Mouse (Mus musculus): ENCODE measurements around the gene Acsm5. TPM values are rescaled to one million over a fixed set of nuclear protein-coding genes. Genes with fewer than 3 reads are reported as not detected.

Gene Acsm5
- polyA plus RNA-seq, 1 experiment from 2014 or later: not detected

DNA sequence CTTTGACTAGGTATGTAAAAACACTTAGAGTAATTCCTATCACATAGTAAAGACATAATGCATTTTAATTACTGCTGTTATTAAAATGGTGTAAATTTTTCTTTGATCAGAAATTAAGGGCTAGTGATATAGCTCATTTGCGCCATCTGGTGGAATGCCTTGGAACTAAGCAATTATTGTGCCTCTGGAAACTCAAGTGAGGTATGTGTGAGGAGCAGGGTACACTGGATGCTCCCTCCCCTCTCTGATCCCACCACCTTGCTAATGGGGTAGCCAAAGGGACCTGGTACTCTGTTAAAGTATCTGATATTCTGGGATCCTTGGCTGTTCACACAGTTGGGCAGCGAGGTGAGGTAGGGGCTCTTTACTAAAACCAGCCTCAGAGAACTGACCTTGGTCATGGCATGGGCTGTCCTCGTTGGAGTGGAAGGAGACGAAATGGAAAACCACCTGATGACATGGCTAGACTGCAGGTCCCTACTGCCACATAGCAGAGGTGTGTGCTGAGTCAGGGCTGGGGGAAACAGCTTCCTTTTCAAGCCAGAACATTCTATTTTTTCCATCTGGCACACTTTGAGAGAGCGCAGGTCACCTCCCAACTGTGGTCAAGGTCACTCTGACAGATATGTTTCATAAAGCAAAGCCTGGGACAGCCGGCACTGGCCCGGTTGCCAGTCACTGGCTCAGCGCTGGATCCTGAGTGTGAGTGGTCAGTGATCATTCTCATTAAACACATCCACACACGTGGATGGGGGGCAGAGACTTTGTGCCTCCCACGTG, 3.6 kb upstream of the Acsm5 start:
- Histone ChIP-seq H3K4me2 (no peak overlapping the region), H3K27me3 (ENCODE audit: control insufficient read depth, insufficient read depth, low read length) (no peaks in the 10 kb centered on the region), H3K27ac (ENCODE audit: low read depth, low read length) (no peak overlapping the region), H3K4me1 (ENCODE audit: control insufficient read depth, insufficient read depth, low read length) (no peaks in the 10 kb centered on the region), H3K9me3 (replicated peaks; ENCODE audit: control insufficient read depth, low read length) (no peaks in the 10 kb centered on the region), H3K9ac (ENCODE audit: low read depth, low read length) (no peak overlapping the region), H3K4me3 (ENCODE audit: low read depth, low read length) (no peak overlapping the region), H3K36me3 (ENCODE audit: control insufficient read depth, insufficient read depth, low read length) (no peaks in the 10 kb centered on the region)
- no peak for ATAC-seq (replicated peaks; ENCODE audit: insufficient number of reproducible peaks, low FRiP score, low TSS enrichment)
- 53% methylated on average over 10 of the region's 10 CpGs for WGBS (ENCODE audit: insufficient replicate concordance)

DNA sequence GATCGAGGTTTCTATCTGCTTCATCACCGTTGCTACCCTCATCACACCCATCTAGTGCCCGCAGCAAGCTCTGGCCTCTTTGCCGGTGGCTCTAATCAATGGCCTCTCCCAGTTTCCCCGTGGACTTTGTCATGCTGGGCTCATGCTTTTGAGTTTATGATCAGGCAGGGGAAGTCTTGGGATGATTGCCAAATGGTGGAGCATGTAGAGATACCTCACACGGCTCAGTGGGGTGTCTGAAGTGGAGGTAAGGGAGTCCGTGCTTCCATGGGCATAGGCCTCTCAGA, 3.0 kb upstream of the Acsm5 start:
- no peaks in the 10 kb centered on the region for H3K4me1 ChIP-seq (ENCODE audit: control insufficient read depth, insufficient read depth, low read length)
- no peaks in the 10 kb centered on the region for H3K36me3 ChIP-seq (ENCODE audit: control insufficient read depth, insufficient read depth, low read length)
- no peak for ATAC-seq (replicated peaks; ENCODE audit: insufficient number of reproducible peaks, low FRiP score, low TSS enrichment)
- H3K9me3 ChIP-seq (replicated peaks; ENCODE audit: control insufficient read depth, low read length): no peaks in the 10 kb centered on the region
- H3K27me3 ChIP-seq (ENCODE audit: control insufficient read depth, insufficient read depth, low read length): no peaks in the 10 kb centered on the region
- no peak overlapping the region for H3K9ac ChIP-seq (ENCODE audit: low read depth, low read length)
- H3K27ac ChIP-seq (ENCODE audit: low read depth, low read length): no peak overlapping the region
- H3K4me3 ChIP-seq (ENCODE audit: low read depth, low read length): no peak overlapping the region
- WGBS (ENCODE audit: insufficient replicate concordance): 72% methylated on average over 7 of the region's 7 CpGs
- no peak overlapping the region for H3K4me2 ChIP-seq

DNA sequence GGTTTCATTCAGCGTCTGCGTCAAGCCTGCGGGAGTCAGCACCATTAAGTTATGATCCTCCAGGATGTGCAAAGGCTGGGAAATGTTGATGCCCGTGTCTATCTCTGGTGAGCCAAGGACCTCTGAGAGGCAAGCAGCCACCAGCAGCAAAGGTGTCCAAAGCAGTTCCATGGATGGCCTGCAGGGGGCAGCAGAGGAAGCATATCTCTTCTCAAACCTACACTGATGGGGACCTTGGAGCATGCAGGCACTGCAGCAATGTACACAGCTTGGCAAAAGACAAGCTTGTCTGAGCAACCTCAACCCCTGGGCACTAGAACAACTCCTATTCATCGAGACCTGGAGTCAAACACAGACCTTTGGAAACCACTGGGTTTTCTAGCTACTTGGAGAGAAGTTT, 391 bp downstream of the Acsm5 start:
- H3K9ac ChIP-seq (ENCODE audit: low read depth, low read length): no peak overlapping the region
- H3K9me3 ChIP-seq (replicated peaks; ENCODE audit: control insufficient read depth, low read length): no peaks in the 10 kb centered on the region
- H3K4me3 ChIP-seq (ENCODE audit: low read depth, low read length): no peak overlapping the region
- no peak overlapping the region for H3K27ac ChIP-seq (ENCODE audit: low read depth, low read length)
- no peaks in the 10 kb centered on the region for H3K36me3 ChIP-seq (ENCODE audit: control insufficient read depth, insufficient read depth, low read length)
- ATAC-seq (replicated peaks; ENCODE audit: insufficient number of reproducible peaks, low FRiP score, low TSS enrichment): no peak
- WGBS (ENCODE audit: insufficient replicate concordance): 39% methylated on average over 5 of the region's 5 CpGs
- H3K27me3 ChIP-seq (ENCODE audit: control insufficient read depth, insufficient read depth, low read length): no peaks in the 10 kb centered on the region
- no peaks in the 10 kb centered on the region for H3K4me1 ChIP-seq (ENCODE audit: control insufficient read depth, insufficient read depth, low read length)
- H3K4me2 ChIP-seq: no peak overlapping the region

DNA sequence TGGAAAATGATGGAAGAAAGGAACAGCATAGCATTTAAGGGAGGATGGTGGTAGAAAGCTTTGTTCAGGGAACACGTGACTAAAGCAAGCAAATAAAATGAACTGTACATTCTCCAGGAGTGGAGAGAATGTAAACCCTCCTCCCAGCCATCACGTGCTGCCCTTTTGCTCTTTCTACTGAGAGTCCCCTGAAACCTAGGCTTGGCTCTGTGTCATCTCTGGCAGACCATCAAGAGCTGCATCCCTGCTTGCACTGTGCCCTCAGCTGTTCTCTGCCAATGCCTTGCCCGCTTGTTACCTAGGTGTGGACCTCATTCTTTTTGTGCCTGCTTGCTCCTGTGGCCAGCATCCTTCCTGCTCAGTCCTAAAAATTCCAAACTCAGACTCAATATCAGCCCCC, 2.6 kb downstream of the Acsm5 start:
- WGBS (ENCODE audit: insufficient replicate concordance): 76% methylated on average over 3 of the region's 3 CpGs
- H3K9ac ChIP-seq (ENCODE audit: low read depth, low read length): no peak overlapping the region
- no peak overlapping the region for H3K27ac ChIP-seq (ENCODE audit: low read depth, low read length)
- no peak for ATAC-seq (replicated peaks; ENCODE audit: insufficient number of reproducible peaks, low FRiP score, low TSS enrichment)
- no peak overlapping the region for H3K4me3 ChIP-seq (ENCODE audit: low read depth, low read length)
- H3K36me3 ChIP-seq (ENCODE audit: control insufficient read depth, insufficient read depth, low read length): no peaks in the 10 kb centered on the region
- H3K4me2 ChIP-seq: no peak overlapping the region
- H3K9me3 ChIP-seq (replicated peaks; ENCODE audit: control insufficient read depth, low read length): no peaks in the 10 kb centered on the region
- no peaks in the 10 kb centered on the region for H3K27me3 ChIP-seq (ENCODE audit: control insufficient read depth, insufficient read depth, low read length)
- no peaks in the 10 kb centered on the region for H3K4me1 ChIP-seq (ENCODE audit: control insufficient read depth, insufficient read depth, low read length)

DNA sequence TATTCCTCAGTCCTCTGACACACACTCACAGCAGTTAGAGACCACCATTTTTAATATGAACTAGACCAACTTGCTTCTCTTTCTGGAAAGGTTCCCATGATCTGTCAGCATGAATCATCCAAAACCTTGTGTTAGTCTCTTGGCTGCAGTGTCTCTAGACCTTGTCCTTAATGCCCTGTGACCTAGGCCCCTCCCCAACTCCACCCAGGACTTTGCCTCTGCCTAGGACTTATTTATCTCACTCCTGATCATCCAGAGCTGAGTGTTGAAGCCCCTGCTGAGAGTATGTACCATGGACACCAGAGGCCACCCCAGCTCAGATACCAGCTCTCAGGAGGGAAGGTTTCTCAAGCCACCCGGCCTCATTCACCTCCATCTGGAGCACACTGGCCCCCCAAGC, 3.1 kb downstream of the Acsm5 start:
- no peak overlapping the region for H3K4me3 ChIP-seq (ENCODE audit: low read depth, low read length)

DNA sequence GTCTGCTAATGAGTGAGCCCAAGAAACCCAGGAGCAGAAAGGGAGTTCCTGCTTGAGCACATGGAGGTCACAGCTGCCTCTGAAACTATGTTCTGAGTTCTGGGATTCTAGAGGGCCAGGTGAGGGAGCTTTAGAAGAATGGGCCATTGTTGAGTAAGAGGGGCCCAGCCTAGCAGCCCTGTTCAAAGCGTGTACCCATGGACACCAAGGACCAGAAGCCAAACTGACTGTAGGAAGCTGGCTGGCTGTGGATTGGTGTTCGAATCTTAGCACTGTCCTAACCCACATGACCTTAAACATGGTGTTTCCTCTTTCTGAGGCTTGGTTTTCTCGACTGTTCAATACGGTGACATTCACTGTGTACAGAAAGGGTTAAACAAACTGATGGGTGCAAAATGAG, 4.1 kb downstream of the Acsm5 start, which contains the start of gene Pdilt:
TSS of gene Pdilt (minus strand) at position 101 of the 400 bp plus-strand sequence.
- no peak within 1 kb of the TSS for H3K9ac ChIP-seq (ENCODE audit: low read depth, low read length)
- no peaks in the 10 kb centered on the region for H3K4me1 ChIP-seq (ENCODE audit: control insufficient read depth, insufficient read depth, low read length)
- no peak for ATAC-seq (replicated peaks; ENCODE audit: insufficient number of reproducible peaks, low FRiP score, low TSS enrichment)
- no peaks in the 10 kb centered on the region for H3K27me3 ChIP-seq (ENCODE audit: control insufficient read depth, insufficient read depth, low read length)
- no peak within 1 kb of the TSS for H3K27ac ChIP-seq (ENCODE audit: low read depth, low read length)
- H3K4me3 ChIP-seq (ENCODE audit: low read depth, low read length): no peak within 1 kb of the TSS
- H3K36me3 ChIP-seq (ENCODE audit: control insufficient read depth, insufficient read depth, low read length): no peaks in the 10 kb centered on the region
- 67% methylated on average over 4 of the region's 4 CpGs for WGBS (ENCODE audit: insufficient replicate concordance)
- no peaks in the 10 kb centered on the region for H3K9me3 ChIP-seq (replicated peaks; ENCODE audit: control insufficient read depth, low read length)
- no peak within 1 kb of the TSS for H3K4me2 ChIP-seq

More for the DNA sequence above, 3.1 kb downstream of the Acsm5 start:
- H3K27me3 ChIP-seq (ENCODE audit: control insufficient read depth, insufficient read depth, low read length): no peaks in the 10 kb centered on the region
- H3K36me3 ChIP-seq (ENCODE audit: control insufficient read depth, insufficient read depth, low read length): no peaks in the 10 kb centered on the region
- H3K9me3 ChIP-seq (replicated peaks; ENCODE audit: control insufficient read depth, low read length): no peaks in the 10 kb centered on the region
- H3K9ac ChIP-seq (ENCODE audit: low read depth, low read length): no peak overlapping the region
- no peak for ATAC-seq (replicated peaks; ENCODE audit: insufficient number of reproducible peaks, low FRiP score, low TSS enrichment)
- H3K4me1 ChIP-seq (ENCODE audit: control insufficient read depth, insufficient read depth, low read length): no peaks in the 10 kb centered on the region
- H3K27ac ChIP-seq (ENCODE audit: low read depth, low read length): no peak overlapping the region
- H3K4me2 ChIP-seq: no peak overlapping the region
- 63% methylated on average over 1 of the region's 1 CpGs for WGBS (ENCODE audit: insufficient replicate concordance)

DNA sequence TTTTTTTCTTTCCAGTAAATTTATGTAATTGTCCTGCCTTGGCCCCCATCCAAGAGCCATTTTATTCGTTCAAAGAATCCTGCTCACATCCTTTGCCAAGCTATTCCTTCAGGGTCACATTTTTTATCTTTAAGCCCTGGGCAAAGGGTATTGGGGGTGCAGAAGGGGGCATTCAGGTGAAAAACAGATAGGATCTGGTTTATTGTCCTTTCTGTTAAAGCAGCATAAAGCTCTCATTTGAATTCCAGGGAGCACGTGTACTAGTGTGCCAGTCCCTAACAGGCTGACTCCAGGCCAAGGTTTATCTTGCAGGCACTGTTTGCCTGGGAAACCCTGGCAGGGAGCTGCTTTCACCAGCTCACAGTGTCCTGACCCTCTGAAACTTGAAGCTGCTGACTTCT, 6.6 kb downstream of the Acsm5 start:
- 45% methylated on average over 2 of the region's 2 CpGs for WGBS (ENCODE audit: insufficient replicate concordance)
- no peak for ATAC-seq (replicated peaks; ENCODE audit: insufficient number of reproducible peaks, low FRiP score, low TSS enrichment)
- Histone ChIP-seq H3K9me3 (replicated peaks; ENCODE audit: control insufficient read depth, low read length) (no peaks in the 10 kb centered on the region), H3K4me1 (ENCODE audit: control insufficient read depth, insufficient read depth, low read length) (no peaks in the 10 kb centered on the region), H3K27ac (ENCODE audit: low read depth, low read length) (no peak overlapping the region), H3K27me3 (ENCODE audit: control insufficient read depth, insufficient read depth, low read length) (no peaks in the 10 kb centered on the region), H3K4me3 (ENCODE audit: low read depth, low read length) (no peak overlapping the region), H3K36me3 (ENCODE audit: control insufficient read depth, insufficient read depth, low read length) (no peaks in the 10 kb centered on the region), H3K9ac (ENCODE audit: low read depth, low read length) (no peak overlapping the region), H3K4me2 (no peak overlapping the region)

DNA sequence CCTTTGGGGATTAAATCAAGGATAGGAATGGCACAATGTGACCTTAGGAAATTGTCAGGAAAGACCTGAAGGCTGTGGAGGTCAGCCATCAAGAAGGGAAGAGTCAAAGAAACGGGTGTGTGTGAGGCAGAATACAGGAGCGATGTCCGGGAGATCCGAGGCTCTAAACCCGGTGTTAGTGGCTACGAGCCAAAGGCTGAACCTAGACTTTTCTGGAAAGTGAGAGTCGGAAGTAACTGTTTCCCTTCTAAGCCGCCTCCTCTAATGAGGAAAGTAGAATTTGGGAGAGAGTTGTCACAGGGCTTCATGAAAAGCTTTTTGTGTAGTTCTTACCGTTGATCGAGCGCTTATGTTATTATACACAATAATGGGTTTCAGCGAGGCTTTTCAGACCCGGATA, 7.2 kb downstream of the Acsm5 start:
- H3K9me3 ChIP-seq (replicated peaks; ENCODE audit: control insufficient read depth, low read length): no peaks in the 10 kb centered on the region
- H3K4me3 ChIP-seq (ENCODE audit: low read depth, low read length): no peak overlapping the region
- H3K4me1 ChIP-seq (ENCODE audit: control insufficient read depth, insufficient read depth, low read length): no peaks in the 10 kb centered on the region
- H3K27ac ChIP-seq (ENCODE audit: low read depth, low read length): no peak overlapping the region
- H3K4me2 ChIP-seq: no peak overlapping the region
- H3K9ac ChIP-seq (ENCODE audit: low read depth, low read length): no peak overlapping the region
- 82% methylated on average over 13 of the region's 13 CpGs for WGBS (ENCODE audit: insufficient replicate concordance)
- H3K27me3 ChIP-seq (ENCODE audit: control insufficient read depth, insufficient read depth, low read length): no peaks in the 10 kb centered on the region
- ATAC-seq (replicated peaks; ENCODE audit: insufficient number of reproducible peaks, low FRiP score, low TSS enrichment): no peak
- no peaks in the 10 kb centered on the region for H3K36me3 ChIP-seq (ENCODE audit: control insufficient read depth, insufficient read depth, low read length)

DNA sequence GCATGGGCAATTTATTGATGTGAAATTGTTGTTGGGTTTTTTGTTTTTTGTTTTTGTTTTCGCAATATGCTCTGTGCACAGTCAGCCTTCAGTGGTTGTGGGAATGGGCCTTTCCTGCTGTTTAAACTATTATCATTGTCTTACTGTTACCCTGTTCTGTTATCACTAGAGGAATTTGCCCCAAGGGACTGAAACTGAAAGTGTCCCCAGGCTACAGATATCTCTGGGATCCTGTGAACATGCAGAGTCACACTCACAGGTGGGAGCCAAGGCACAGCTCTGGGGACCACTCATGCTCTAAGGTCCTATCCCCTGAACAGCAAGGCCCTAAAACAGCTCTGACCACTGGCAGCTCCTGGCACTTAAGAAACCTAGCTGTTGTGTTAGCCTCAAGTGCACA, 7.9 kb downstream of the Acsm5 start:
- no peak overlapping the region for H3K4me2 ChIP-seq
- ATAC-seq (replicated peaks; ENCODE audit: insufficient number of reproducible peaks, low FRiP score, low TSS enrichment): no peak
- no peaks in the 10 kb centered on the region for H3K36me3 ChIP-seq (ENCODE audit: control insufficient read depth, insufficient read depth, low read length)
- 88% methylated on average over 1 of the region's 1 CpGs for WGBS (ENCODE audit: insufficient replicate concordance)
- H3K4me1 ChIP-seq (ENCODE audit: control insufficient read depth, insufficient read depth, low read length): no peaks in the 10 kb centered on the region
- no peaks in the 10 kb centered on the region for H3K27me3 ChIP-seq (ENCODE audit: control insufficient read depth, insufficient read depth, low read length)
- H3K4me3 ChIP-seq (ENCODE audit: low read depth, low read length): no peak overlapping the region
- H3K9ac ChIP-seq (ENCODE audit: low read depth, low read length): no peak overlapping the region
- no peak overlapping the region for H3K27ac ChIP-seq (ENCODE audit: low read depth, low read length)
- H3K9me3 ChIP-seq (replicated peaks; ENCODE audit: control insufficient read depth, low read length): no peaks in the 10 kb centered on the region
